Mouse (Mus musculus): ENCODE results near the gene Alkbh1.

Alkbh1 gene

GRCm38 (mm10) chr12:87380586-87381379 is 63.0 kb downstream of the Alkbh1 start:
- Histone ChIP-seq H3K36me3 (ENCODE audit: insufficient read depth, low read length) (peaks cover 5% of the 10 kb centered on the region; the same call in 1 of the 2 replicates), H3K27me3 (ENCODE audit: insufficient read depth, low read length) (no peaks in the 10 kb centered on the region), H3K4me3 (replicated peaks; ENCODE audit: low read length) (no peak overlapping the region), H3K9me3 (ENCODE audit: low read length) (no peaks in the 10 kb centered on the region), H3K4me1 (replicated peaks; ENCODE audit: low read depth, low read length) (0 out of 2 replicates have a peak, but pooled peaks cover 7% of the 10 kb centered on the region)
- TF ChIP-seq POU5F1 (IDR thresholded peaks at IDR 0.05; ENCODE audit: borderline replicate concordance, low read length), result no peak
- no peak for TF ChIP-seq CTCF (conservative IDR thresholded peaks at IDR 0.05; ENCODE audit: low read length)
- no peak for TF ChIP-seq NANOG (IDR thresholded peaks at IDR 0.05; ENCODE audit: borderline replicate concordance, low read length)

GRCm38 (mm10) chr12:87379496-87379895 is 64.3 kb downstream of the Alkbh1 start:
- 0 out of 2 replicates have a peak, but pooled peaks cover 7% of the 10 kb centered on the region for H3K4me1 ChIP-seq (replicated peaks; ENCODE audit: low read depth, low read length)
- TF ChIP-seq NANOG (IDR thresholded peaks at IDR 0.05; ENCODE audit: borderline replicate concordance, low read length) (no peak), CTCF (conservative IDR thresholded peaks at IDR 0.05; ENCODE audit: low read length) (no peak)
- H3K9me3 ChIP-seq (ENCODE audit: low read length), result no peaks in the 10 kb centered on the region
- no peak overlapping the region for H3K4me3 ChIP-seq (replicated peaks; ENCODE audit: low read length)
- H3K27me3 ChIP-seq (ENCODE audit: insufficient read depth, low read length), result no peaks in the 10 kb centered on the region
- H3K36me3 ChIP-seq (ENCODE audit: insufficient read depth, low read length), result peaks cover 7% of the 10 kb centered on the region; the same call in 1 of the 2 replicates
